Mouse (Mus musculus) erythroblast, embryonic 14.5 days (primary cell): ENCODE data around the gene Pecam1. TPM values are rescaled to one million over a fixed set of nuclear protein-coding genes. Genes with fewer than 3 reads are reported as not detected.

Source experiments
- H3K27me3 ChIP-seq: 2 replicates; pipeline ENCODE4 v1.6.1; 2012; ENCODE audit warnings: inconsistent platforms; ENCODE audit not compliant: control insufficient read depth
- H3K36me3 ChIP-seq: 2 replicates; pipeline ENCODE4 v1.6.1; 2012; ENCODE audit warnings: mild to moderate bottlenecking, inconsistent platforms; ENCODE audit not compliant: control insufficient read depth
- H3K4me1 ChIP-seq: 2 replicates; pipeline ENCODE4 v1.6.1; 2012; ENCODE audit warnings: inconsistent platforms; ENCODE audit not compliant: control insufficient read depth
- H3K4me3 ChIP-seq: replicated peaks from 2 replicates; pipeline ENCODE3; 2012; ENCODE audit warnings: moderate library complexity, mild to moderate bottlenecking, inconsistent platforms
- H3K9me3 ChIP-seq: 2 replicates; pipeline ENCODE4 v1.6.1; 2012; ENCODE audit warnings: low read length, inconsistent platforms, mixed read lengths; ENCODE audit not compliant: control insufficient read depth
- GATA1 ChIP-seq: IDR thresholded peaks from 2 replicates; pipeline ENCODE4 v1.6.1; 2012; ENCODE audit warnings: low read length, inconsistent platforms, mixed read lengths
- TAL1 ChIP-seq: IDR thresholded peaks from 3 replicates; pipeline ENCODE4 v1.6.1; 2012; ENCODE audit warnings: low read length, inconsistent platforms, mixed read lengths
- polyA plus RNA-seq: library from polyadenylated mRNA; stranded (reverse); fragments of >175 nt; gene quantifications from 2 replicates; pipeline ENCODE4 v1.2.3, GENCODE M21; 2012

Pecam1 gene
- polyA plus RNA-seq, result not detected in 2 replicates

GRCm38 (mm10) chr11:106750121-106750751 is at the start of gene Pecam1:
Pecam1 (minus strand) TSS chr11:106750628.
- Histone ChIP-seq H3K4me1 (peaks cover 5% of the 10 kb centered on the region), H3K27me3 (peaks cover 27% of the 10 kb centered on the region), H3K4me3 (no peak within 1 kb of the TSS), H3K36me3 (no peaks in the 10 kb centered on the region), H3K9me3 (no peaks in the 10 kb centered on the region)
- TF ChIP-seq TAL1, result no peak
- TF ChIP-seq GATA1, result no peak

- Histone ChIP-seq H3K27me3 (no peaks in the 10 kb centered on the region), H3K4me1 (peaks cover 14% of the 10 kb centered on the region), H3K9me3 (peaks cover 5% of the 10 kb centered on the region), H3K36me3 (peaks cover 95% of the 10 kb centered on the region), H3K4me3 (no peak overlapping the region)
- TF ChIP-seq TAL1 (no peak), GATA1 (no peak)
These were observed 45.3 kb upstream of the Pecam1 start for GRCm38 (mm10) chr11:106795679-106796078.

DNA sequence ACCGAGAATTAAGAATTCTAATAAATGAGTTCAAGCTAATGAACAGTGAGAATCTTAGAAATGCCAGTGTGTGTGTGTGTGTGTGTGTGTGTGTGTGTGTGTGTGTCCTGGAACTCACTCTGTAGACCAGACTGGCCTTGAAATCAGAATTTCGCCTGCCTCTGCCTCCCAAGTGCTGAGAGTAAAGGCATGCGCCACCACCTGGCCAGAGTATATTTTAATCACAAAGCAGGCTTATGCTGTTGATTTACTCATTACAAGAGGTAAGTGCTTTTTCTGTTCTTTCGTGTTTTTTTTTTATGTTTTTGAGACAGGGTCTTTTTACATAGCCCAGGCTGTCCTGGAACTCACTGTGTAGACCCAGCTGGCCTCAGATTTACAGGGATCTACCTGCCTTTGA is 43.4 kb upstream of the Pecam1 start:
- peaks cover 24% of the 10 kb centered on the region for H3K4me1 ChIP-seq
- TF ChIP-seq TAL1 (no peak), GATA1 (no peak)
- H3K4me3 ChIP-seq, result no peak overlapping the region
- no peaks in the 10 kb centered on the region for H3K27me3 ChIP-seq
- peaks cover 79% of the 10 kb centered on the region for H3K36me3 ChIP-seq
- H3K9me3 ChIP-seq, result peaks cover 5% of the 10 kb centered on the region

DNA sequence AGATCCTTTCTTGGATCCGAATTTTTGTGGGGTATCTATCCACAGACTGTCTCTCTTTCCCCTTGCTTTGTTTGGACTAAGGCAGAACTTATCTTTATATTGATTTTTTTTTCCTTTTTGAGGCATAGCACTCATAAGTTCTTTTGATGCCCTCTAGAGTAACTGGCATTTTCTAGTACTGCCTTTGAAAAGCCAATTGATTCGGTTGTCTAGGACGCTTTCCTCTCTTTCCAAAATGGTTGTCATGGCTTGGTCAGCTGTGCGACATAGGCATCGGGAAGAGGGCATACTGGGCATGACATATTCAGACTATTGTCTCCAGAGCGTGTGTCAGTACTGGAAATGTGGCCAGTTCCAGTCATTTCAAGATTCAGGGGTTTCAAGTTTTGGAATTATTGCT is 39.2 kb upstream of the Pecam1 start:
- Histone ChIP-seq H3K36me3 (peaks cover 67% of the 10 kb centered on the region), H3K4me3 (peak overlapping the region; percentile 94)

GRCm38 (mm10) chr11:106788775-106789459 is 38.5 kb upstream of the Pecam1 start, which contains the start of the genes Ddx5 and Cep95:
Ddx5 (minus strand) TSS chr11:106789185.
Cep95 (plus strand) TSS chr11:106789252.
- Histone ChIP-seq H3K4me3 (peak within 1 kb of the TSS; percentile 94), H3K9me3 (no peaks in the 10 kb centered on the region), H3K27me3 (no peaks in the 10 kb centered on the region), H3K4me1 (peaks cover 35% of the 10 kb centered on the region), H3K36me3 (peaks cover 67% of the 10 kb centered on the region)
- TF ChIP-seq TAL1 (no peak), GATA1 (no peak)

More for the DNA sequence above, 39.2 kb upstream of the Pecam1 start:
- TF ChIP-seq TAL1, result no peak
- H3K9me3 ChIP-seq, result no peaks in the 10 kb centered on the region
- peaks cover 35% of the 10 kb centered on the region for H3K4me1 ChIP-seq
- no peaks in the 10 kb centered on the region for H3K27me3 ChIP-seq

DNA sequence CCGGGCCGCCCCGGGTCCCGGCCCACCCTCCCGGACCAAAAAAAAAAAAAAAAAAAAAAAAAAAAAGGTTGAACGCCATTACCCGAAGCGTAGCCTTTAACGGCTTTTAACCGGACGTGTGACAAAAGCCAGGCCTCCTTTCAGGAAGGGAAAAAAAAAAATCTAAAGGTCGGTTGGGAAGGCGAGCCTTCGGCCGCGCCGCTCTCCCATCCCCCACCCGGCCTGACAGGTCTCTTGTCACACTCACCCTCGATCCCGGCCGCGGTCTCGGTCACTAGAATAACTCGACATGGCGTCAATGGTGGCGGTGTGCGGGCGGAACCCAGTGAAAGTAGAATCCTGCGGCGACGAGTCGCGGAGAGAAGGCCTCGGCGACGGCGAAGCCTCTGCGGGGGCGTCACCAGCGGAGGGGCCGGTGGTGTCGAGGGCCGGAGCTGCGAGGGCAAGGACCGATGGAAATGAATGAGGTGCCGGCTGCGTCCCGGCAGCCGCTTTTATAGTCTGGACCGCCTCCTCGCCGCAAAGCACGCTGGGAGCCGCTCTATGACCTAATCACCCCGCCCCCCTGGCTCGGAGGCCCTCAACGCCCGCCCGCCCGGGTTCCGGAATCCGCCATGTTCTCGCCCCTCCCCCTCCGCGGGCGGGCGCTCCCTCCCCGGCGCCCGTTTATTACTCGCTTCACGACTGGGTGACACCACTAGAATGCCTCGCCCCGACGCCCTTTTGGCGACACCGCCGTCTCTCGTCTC is 37.8 kb upstream of the Pecam1 start:
- Histone ChIP-seq H3K4me1 (peaks cover 38% of the 10 kb centered on the region), H3K36me3 (peaks cover 67% of the 10 kb centered on the region), H3K4me3 (peak overlapping the region; percentile 94), H3K27me3 (no peaks in the 10 kb centered on the region), H3K9me3 (no peaks in the 10 kb centered on the region)
- no peak for TF ChIP-seq TAL1

GRCm38 (mm10) chr11:106787131-106788025 is 37.0 kb upstream of the Pecam1 start:
- Histone ChIP-seq H3K4me1 (peaks cover 44% of the 10 kb centered on the region), H3K4me3 (peak overlapping the region; percentile 94), H3K27me3 (no peaks in the 10 kb centered on the region), H3K36me3 (peaks cover 67% of the 10 kb centered on the region), H3K9me3 (no peaks in the 10 kb centered on the region)
- no peak for TF ChIP-seq GATA1
- TF ChIP-seq TAL1, result no peak

- Histone ChIP-seq H3K36me3 (peaks cover 74% of the 10 kb centered on the region), H3K27me3 (no peaks in the 10 kb centered on the region), H3K4me1 (peaks cover 38% of the 10 kb centered on the region), H3K4me3 (no peak overlapping the region), H3K9me3 (no peaks in the 10 kb centered on the region)
- TF ChIP-seq GATA1 (no peak), TAL1 (no peak)
These were observed 34.6 kb upstream of the Pecam1 start for GRCm38 (mm10) chr11:106785043-106785442.
